Mouse (Mus musculus) embryonic facial prominence, embryonic 14.5 days (tissue): Measurements from ENCODE around the gene Klhdc8b. TPM values are rescaled to one million over a fixed set of nuclear protein-coding genes. Genes with fewer than 3 reads are reported as not detected.

Experiments
- ATAC-seq: fragments of 200-750 bp; cut with Nextera tagmentation; 2 replicates; pipeline ENCODE4 v1.8.0; 2017; ENCODE audit warnings: low read depth, moderate number of reproducible peaks, moderate TSS enrichment
- DNase-seq: peaks from one replicate; pipeline ENCODE4 v3.0.0-alpha.2; 2015; ENCODE audit warnings: low spot score
- H3K27ac ChIP-seq: fragments of 300-500 bp; sonication (generic); replicated peaks from 2 replicates; pipeline ENCODE4 v1.5.1; 2014; ENCODE audit warnings: low read depth, mild to moderate bottlenecking, low read length, moderate library complexity
- H3K27me3 ChIP-seq: fragments of 300-500 bp; sonication (generic); replicated peaks from 2 replicates; pipeline ENCODE4 v1.6.1; 2014; ENCODE audit warnings: low read length; ENCODE audit not compliant: control insufficient read depth, insufficient read depth
- H3K36me3 ChIP-seq: fragments of 300-500 bp; sonication (generic); 2 replicates; pipeline ENCODE4 v1.6.1; 2014; ENCODE audit warnings: low read length, mixed read lengths; ENCODE audit not compliant: control insufficient read depth, insufficient read depth
- H3K4me1 ChIP-seq: fragments of 300-500 bp; sonication (generic); 2 replicates; pipeline ENCODE4 v1.6.1; 2014; ENCODE audit warnings: antibody characterized with exemption, low read length; ENCODE audit not compliant: control insufficient read depth, insufficient read depth
- H3K4me2 ChIP-seq: fragments of 300-500 bp; sonication (generic); 2 replicates; pipeline ENCODE4 v1.6.1; 2014; ENCODE audit warnings: low read depth, mild to moderate bottlenecking, low read length, moderate library complexity, mixed read lengths
- H3K4me3 ChIP-seq: fragments of 300-500 bp; sonication (generic); 2 replicates; pipeline ENCODE4 v1.5.1; 2014; ENCODE audit warnings: low read depth, mild to moderate bottlenecking, low read length
- H3K9ac ChIP-seq: fragments of 300-500 bp; sonication (generic); 2 replicates; pipeline ENCODE4 v1.6.1; 2014; ENCODE audit warnings: low read depth, mild to moderate bottlenecking, low read length, moderate library complexity, mixed read lengths
- H3K9me3 ChIP-seq: fragments of 300-500 bp; sonication (generic); 2 replicates; pipeline ENCODE4 v1.6.1; 2016; ENCODE audit warnings: low read length; ENCODE audit not compliant: control insufficient read depth
- WGBS: fragments of 180-500 bp; shearing (Covaris S2); extraction: QIAGEN DNeasy Blood & Tissue Kit; methylation state at CpG from one replicate; pipeline ENCODE4 v1.1.7; 2014; 5-methylcytosine and 5-hydroxymethylcytosine counted together
- polyA plus RNA-seq: library from polyadenylated mRNA; unstranded; fragments of >200 nt; fragmentation: Nextera tagmentation; extraction: Ambion mirVana; gene quantifications from 2 replicates; pipeline ENCODE4 v1.2.1, GENCODE M21; 2014

Gene Klhdc8b
- 23.7 and 27.6 TPM in 2 replicates for polyA plus RNA-seq

- Histone ChIP-seq H3K4me2 (peak within 1 kb of the TSS; percentile 84), H3K4me3 (peak within 1 kb of the TSS; percentile 80), H3K9ac (peak within 1 kb of the TSS; percentile 88), H3K27me3 (no peaks in the 10 kb centered on the region), H3K27ac (peak within 1 kb of the TSS; percentile 82), H3K9me3 (no peaks in the 10 kb centered on the region), H3K4me1 (peaks cover 12% of the 10 kb centered on the region), H3K36me3 (peaks cover 37% of the 10 kb centered on the region)
- WGBS, result 14% methylated on average over 11 of the region's 11 CpGs
- DNase-seq, result peak; percentile 65
- peak; percentile 56 for ATAC-seq
Observed at GRCm38 (mm10) chr9:108461181-108461631, at the start of gene Klhdc8b. Gene Klhdc8b, minus strand, starts transcription at chr9:108461581.

- Histone ChIP-seq H3K27ac (no peak overlapping the region), H3K4me2 (peak overlapping the region; percentile 62), H3K9ac (peak overlapping the region; percentile 75), H3K4me1 (peaks cover 10% of the 10 kb centered on the region), H3K4me3 (peak overlapping the region; percentile 63), H3K9me3 (no peaks in the 10 kb centered on the region), H3K36me3 (peaks cover 47% of the 10 kb centered on the region), H3K27me3 (no peaks in the 10 kb centered on the region)
- ATAC-seq (no peak), DNase-seq (no peak)
- WGBS, result 87% methylated on average over 7 of the region's 7 CpGs
Observed at GRCm38 (mm10) chr9:108508776-108509175, 47.4 kb upstream of the Klhdc8b start.

- DNase-seq (peak; percentile 98), ATAC-seq (peak; percentile 98)
- H3K4me1 ChIP-seq, result peaks cover 10% of the 10 kb centered on the region
- peak within 1 kb of the TSS; percentile 81 for H3K27ac ChIP-seq
- no peaks in the 10 kb centered on the region for H3K9me3 ChIP-seq
- under 1% methylated on average over 34 of the region's 37 CpGs for WGBS
- no peaks in the 10 kb centered on the region for H3K27me3 ChIP-seq
- H3K4me2 ChIP-seq, result peak within 1 kb of the TSS; percentile 62
- H3K4me3 ChIP-seq, result peak within 1 kb of the TSS; percentile 63
- H3K36me3 ChIP-seq, result peaks cover 47% of the 10 kb centered on the region
- H3K9ac ChIP-seq, result peak within 1 kb of the TSS; percentile 75
Observed at GRCm38 (mm10) chr9:108507619-108508434, 46.4 kb upstream of the Klhdc8b start, which contains the start of gene Qars. Gene Qars, plus strand, starts transcription at chr9:108507706.

GRCm38 (mm10) chr9:108506901-108507300 lies 45.5 kb upstream of the Klhdc8b start:
- H3K4me3 ChIP-seq, result peak overlapping the region; percentile 63
- peak overlapping the region; percentile 63 for H3K27ac ChIP-seq
- no peaks in the 10 kb centered on the region for H3K27me3 ChIP-seq
- 89% methylated on average over 7 of the region's 7 CpGs for WGBS
- no peaks in the 10 kb centered on the region for H3K9me3 ChIP-seq
- H3K4me1 ChIP-seq, result peaks cover 10% of the 10 kb centered on the region
- DNase-seq, result no peak
- H3K9ac ChIP-seq, result 0 out of 2 replicates have a peak overlapping the region, but pooled peaks have one; percentile 75
- H3K36me3 ChIP-seq, result peaks cover 46% of the 10 kb centered on the region
- peak overlapping the region; percentile 62 for H3K4me2 ChIP-seq
- no peak for ATAC-seq

GRCm38 (mm10) chr9:108499943-108500342 lies 38.6 kb upstream of the Klhdc8b start:
- H3K4me2 ChIP-seq, result no peak overlapping the region
- ATAC-seq (no peak), DNase-seq (no peak)
- 96% methylated on average over 15 of the region's 15 CpGs for WGBS
- peaks cover 88% of the 10 kb centered on the region for H3K36me3 ChIP-seq
- H3K9ac ChIP-seq, result no peak overlapping the region
- no peaks in the 10 kb centered on the region for H3K4me1 ChIP-seq
- H3K27me3 ChIP-seq, result no peaks in the 10 kb centered on the region
- H3K27ac ChIP-seq, result no peak overlapping the region
- H3K9me3 ChIP-seq, result no peaks in the 10 kb centered on the region
- no peak overlapping the region for H3K4me3 ChIP-seq

- Histone ChIP-seq H3K4me2 (no peak overlapping the region), H3K27me3 (no peaks in the 10 kb centered on the region), H3K9me3 (no peaks in the 10 kb centered on the region), H3K4me3 (no peak overlapping the region), H3K27ac (no peak overlapping the region), H3K9ac (no peak overlapping the region), H3K4me1 (no peaks in the 10 kb centered on the region), H3K36me3 (peaks cover 95% of the 10 kb centered on the region)
- no peak for ATAC-seq
- no peak for DNase-seq
- WGBS, result 91% methylated on average over 7 of the region's 7 CpGs
Observed at GRCm38 (mm10) chr9:108499231-108499630, 37.9 kb upstream of the Klhdc8b start.

- WGBS, result 86% methylated on average over 10 of the region's 10 CpGs
- no peak for ATAC-seq
Observed at GRCm38 (mm10) chr9:108494905-108495304, 33.5 kb upstream of the Klhdc8b start.

GRCm38 (mm10) chr9:108494146-108494825 lies 32.9 kb upstream of the Klhdc8b start:
- Histone ChIP-seq H3K4me3 (no peak overlapping the region), H3K9ac (no peak overlapping the region), H3K4me1 (peaks cover 9% of the 10 kb centered on the region), H3K4me2 (no peak overlapping the region), H3K9me3 (no peaks in the 10 kb centered on the region), H3K27ac (no peak overlapping the region), H3K27me3 (no peaks in the 10 kb centered on the region), H3K36me3 (peaks cover 77% of the 10 kb centered on the region)
- no peak for DNase-seq
- no peak for ATAC-seq
- 94% methylated on average over 18 of the region's 19 CpGs for WGBS

More at GRCm38 (mm10) chr9:108494905-108495304, 33.5 kb upstream of the Klhdc8b start:
- Histone ChIP-seq H3K4me3 (no peak overlapping the region), H3K4me1 (peaks cover 9% of the 10 kb centered on the region), H3K9me3 (no peaks in the 10 kb centered on the region), H3K27me3 (no peaks in the 10 kb centered on the region), H3K9ac (no peak overlapping the region), H3K36me3 (peaks cover 80% of the 10 kb centered on the region), H3K27ac (no peak overlapping the region), H3K4me2 (no peak overlapping the region)
- no peak for DNase-seq
